Mouse (Mus musculus): Measurements from ENCODE around the gene Ezh1. TPM values are rescaled to one million over a fixed set of nuclear protein-coding genes. Genes with fewer than 3 reads are reported as not detected.
A peak's percentile ranks its signal among the peaks of the same experiment; 100 is the strongest.

Gene Ezh1
- polyA plus RNA-seq, 1 experiment = 2.0 TPM

- no peak overlapping the region for H3K4me3 ChIP-seq (replicated peaks)
- H3K9me3 ChIP-seq = no peaks in the 10 kb centered on the region
- no peak for TF ChIP-seq GATA1 (IDR thresholded peaks at IDR 0.05; ENCODE audit: borderline replicate concordance, low read length)
- TF ChIP-seq FLI1 (IDR thresholded peaks at IDR 0.05; ENCODE audit: low read length) = no peak
- H3K4me1 ChIP-seq = peaks cover 77% of the 10 kb centered on the region
- H3K36me3 ChIP-seq (replicated peaks; ENCODE audit: low read length) = peaks cover 85% of the 10 kb centered on the region
- H3K27me3 ChIP-seq (replicated peaks) = peaks cover 3% of the 10 kb centered on the region
Measured at GRCm38 (mm10) chr11:101192646-101193045, 33.6 kb downstream of the Ezh1 start.

GRCm38 (mm10) chr11:101191919-101192470 lies 34.3 kb downstream of the Ezh1 start:
- Histone ChIP-seq H3K4me3 (replicated peaks) (peak overlapping the region; percentile 31), H3K36me3 (replicated peaks; ENCODE audit: low read length) (peaks cover 85% of the 10 kb centered on the region), H3K9me3 (no peaks in the 10 kb centered on the region), H3K4me1 (peaks cover 83% of the 10 kb centered on the region), H3K27me3 (replicated peaks) (peaks cover 6% of the 10 kb centered on the region)
- TF ChIP-seq GATA1 (IDR thresholded peaks at IDR 0.05; ENCODE audit: borderline replicate concordance, low read length) (no peak), FLI1 (IDR thresholded peaks at IDR 0.05; ENCODE audit: low read length) (no peak)

- Histone ChIP-seq H3K9me3 (0 out of 2 replicates have a peak, but pooled peaks cover 4% of the 10 kb centered on the region), H3K4me3 (replicated peaks) (peak overlapping the region; percentile 44), H3K4me1 (peaks cover 91% of the 10 kb centered on the region), H3K27me3 (replicated peaks) (peaks cover 11% of the 10 kb centered on the region), H3K36me3 (replicated peaks; ENCODE audit: low read length) (peaks cover 85% of the 10 kb centered on the region)
- no peak for TF ChIP-seq GATA1 (IDR thresholded peaks at IDR 0.05; ENCODE audit: borderline replicate concordance, low read length)
- TF ChIP-seq FLI1 (IDR thresholded peaks at IDR 0.05; ENCODE audit: low read length) = no peak
Measured at GRCm38 (mm10) chr11:101190913-101191907, 35.1 kb downstream of the Ezh1 start.

GRCm38 (mm10) chr11:101190181-101190912 lies 35.9 kb downstream of the Ezh1 start:
- Histone ChIP-seq H3K4me1 (peaks cover 95% of the 10 kb centered on the region), H3K36me3 (replicated peaks; ENCODE audit: low read length) (peaks cover 84% of the 10 kb centered on the region), H3K9me3 (0 out of 2 replicates have a peak, but pooled peaks cover 4% of the 10 kb centered on the region), H3K27me3 (replicated peaks) (peaks cover 11% of the 10 kb centered on the region), H3K4me3 (replicated peaks) (peak overlapping the region; percentile 83)
- TF ChIP-seq FLI1 (IDR thresholded peaks at IDR 0.05; ENCODE audit: low read length) (no peak), GATA1 (IDR thresholded peaks at IDR 0.05; ENCODE audit: borderline replicate concordance, low read length) (no peak)

GRCm38 (mm10) chr11:101189495-101190180 lies 36.6 kb downstream of the Ezh1 start:
- peaks cover 17% of the 10 kb centered on the region for H3K27me3 ChIP-seq (replicated peaks)
- peak; percentile 83; the same call in 2 of the 3 replicates for TF ChIP-seq GATA1 (IDR thresholded peaks at IDR 0.05; ENCODE audit: borderline replicate concordance, low read length)
- TF ChIP-seq FLI1 (IDR thresholded peaks at IDR 0.05; ENCODE audit: low read length) = no peak
- H3K4me1 ChIP-seq = peaks cover 95% of the 10 kb centered on the region
- 0 out of 2 replicates have a peak, but pooled peaks cover 4% of the 10 kb centered on the region for H3K9me3 ChIP-seq
- H3K36me3 ChIP-seq (replicated peaks; ENCODE audit: low read length) = peaks cover 81% of the 10 kb centered on the region
- H3K4me3 ChIP-seq (replicated peaks) = peak overlapping the region; percentile 83

- Histone ChIP-seq H3K36me3 (replicated peaks; ENCODE audit: low read length) (peaks cover 70% of the 10 kb centered on the region), H3K27me3 (replicated peaks) (peaks cover 30% of the 10 kb centered on the region), H3K4me1 (peaks cover 97% of the 10 kb centered on the region), H3K4me3 (replicated peaks) (no peak overlapping the region), H3K9me3 (0 out of 2 replicates have a peak, but pooled peaks cover 4% of the 10 kb centered on the region)
- no peak for TF ChIP-seq GATA1 (IDR thresholded peaks at IDR 0.05; ENCODE audit: borderline replicate concordance, low read length)
- TF ChIP-seq FLI1 (IDR thresholded peaks at IDR 0.05; ENCODE audit: low read length) = no peak
Measured at GRCm38 (mm10) chr11:101188166-101188805, 38.0 kb downstream of the Ezh1 start.

GRCm38 (mm10) chr11:101187541-101187940 lies 38.7 kb downstream of the Ezh1 start:
- Histone ChIP-seq H3K36me3 (replicated peaks; ENCODE audit: low read length) (peaks cover 68% of the 10 kb centered on the region), H3K4me1 (peaks cover 98% of the 10 kb centered on the region), H3K9me3 (0 out of 2 replicates have a peak, but pooled peaks cover 4% of the 10 kb centered on the region), H3K27me3 (replicated peaks) (peaks cover 36% of the 10 kb centered on the region), H3K4me3 (replicated peaks) (no peak overlapping the region)
- no peak for TF ChIP-seq GATA1 (IDR thresholded peaks at IDR 0.05; ENCODE audit: borderline replicate concordance, low read length)
- no peak for TF ChIP-seq FLI1 (IDR thresholded peaks at IDR 0.05; ENCODE audit: low read length)

- peaks cover 44% of the 10 kb centered on the region for H3K27me3 ChIP-seq (replicated peaks)
- peaks cover 96% of the 10 kb centered on the region for H3K4me1 ChIP-seq
- peaks cover 62% of the 10 kb centered on the region for H3K36me3 ChIP-seq (replicated peaks; ENCODE audit: low read length)
- H3K4me3 ChIP-seq (replicated peaks) = no peak overlapping the region
- H3K9me3 ChIP-seq = 0 out of 2 replicates have a peak, but pooled peaks cover 4% of the 10 kb centered on the region
- TF ChIP-seq FLI1 (IDR thresholded peaks at IDR 0.05; ENCODE audit: low read length) (no peak), GATA1 (IDR thresholded peaks at IDR 0.05; ENCODE audit: borderline replicate concordance, low read length) (no peak)
Measured at GRCm38 (mm10) chr11:101186526-101187247, 39.6 kb downstream of the Ezh1 start.

All from megakaryocyte, embryonic 14.5 days (primary cell).